Mouse (Mus musculus): Measurements from ENCODE around the gene Ankdd1a.

- TF ChIP-seq POU5F1 (IDR thresholded peaks at IDR 0.05; ENCODE audit: borderline replicate concordance, low read length), result no peak
- no peak for TF ChIP-seq CTCF (conservative IDR thresholded peaks at IDR 0.05; ENCODE audit: low read length)
- TF ChIP-seq NANOG (IDR thresholded peaks at IDR 0.05; ENCODE audit: borderline replicate concordance, low read length), result no peak
Observed at GRCm38 (mm10) chr9:65536491-65536890, 16.5 kb upstream of the Ankdd1a start.
